In genomic region chr1:169969516-169969886, GRCm38 (mm10) we compare ENCODE assay signal across 8 mouse cellular contexts. TPM values are rescaled to one million over a fixed set of nuclear protein-coding genes. Genes with fewer than 3 reads are reported as not detected.
DNase-seq lines count a peak whose midpoint lies in the region; ATAC-seq and TF ChIP-seq lines count a peak whose summit lies in the region.

No protein-coding gene starts in this region.

- peak overlapping the region; percentile 88 for H3K27ac ChIP-seq in heart, embryonic 12.5 days (ENCODE audit: poor library complexity, severe bottlenecking)
- peak overlapping the region; percentile 5; the same call in 1 of the 2 replicates for H3K27ac ChIP-seq in ES-E14 (ENCODE audit: insufficient read depth, low read depth, low read length, poor library complexity, severe bottlenecking)
- H3K27ac ChIP-seq in forebrain, postnatal 0 days (ENCODE audit: low read depth, low read length) = peak overlapping the region; percentile 66
- H3K27ac ChIP-seq in macrophage = peak overlapping the region; percentile 78

- no peaks in the 10 kb centered on the region for H3K9me3 ChIP-seq in heart, embryonic 12.5 days (replicated peaks)
- H3K9me3 ChIP-seq in ES-E14 (ENCODE audit: control insufficient read depth, insufficient read depth, low read depth, low read length) = no peaks in the 10 kb centered on the region
- no peaks in the 10 kb centered on the region for H3K9me3 ChIP-seq in forebrain, postnatal 0 days (ENCODE audit: low read length)

- peak overlapping the region; percentile 77 for H3K4me3 ChIP-seq in heart, embryonic 12.5 days
- H3K4me3 ChIP-seq in ES-E14 (ENCODE audit: insufficient read depth in 1 of 2, low read depth in 1 of 2, low read length in 2 of 2, poor library complexity in 1 of 2, severe bottlenecking in 1 of 2) (peak overlapping the region; percentile 67 to 70), macrophage (ENCODE audit: inconsistent target) (peak overlapping the region; percentile 70)
- H3K4me3 ChIP-seq in forebrain, postnatal 0 days (ENCODE audit: low read depth, low read length) = peak overlapping the region; percentile 62

- no peaks in the 10 kb centered on the region for H3K27me3 ChIP-seq in heart, embryonic 12.5 days (replicated peaks)
- H3K27me3 ChIP-seq in forebrain, postnatal 0 days (ENCODE audit: insufficient read depth, low read length) = no peaks in the 10 kb centered on the region

- H3K4me1 ChIP-seq in heart, embryonic 12.5 days (replicated peaks) = peaks cover 40% of the 10 kb centered on the region
- H3K4me1 ChIP-seq in ES-E14 (ENCODE audit: control insufficient read depth in 2 of 2, insufficient read depth in 2 of 2, low read length in 2 of 2, poor library complexity in 1 of 2) = no peaks in the 10 kb centered on the region
- peaks cover 9% of the 10 kb centered on the region; the same call in 1 of the 2 replicates for H3K4me1 ChIP-seq in forebrain, postnatal 0 days (ENCODE audit: insufficient read depth)

- DNase-seq in heart, adult 8-10 months (ENCODE audit: low spot score) = no peak
- no peak for DNase-seq in ES-E14 (ENCODE audit: low read depth, low spot score)
- DNase-seq in forebrain, postnatal 0 days = no peak
- DNase-seq in natural killer cell, adult 2 months (ENCODE audit: low spot score in 2 of 2) = no peak
- DNase-seq in kidney, adult 9 months = no peak
- DNase-seq in embryo, embryonic 11 days = no peak

- peak; percentile 41 for ATAC-seq in heart, embryonic 12.5 days (ENCODE audit: insufficient number of reproducible peaks, low FRiP score)
- peak; percentile 55 for ATAC-seq in forebrain, postnatal 0 days

- in situ Hi-C loops in ES-E14 (cut with MboI; ENCODE audit: low sequenced_read_pairs in 2 of 2, unreplicated experiment in 2 of 2) = loop anchor here in 1 of 2 experiments (25.0 kb wide), 1 partner anchor 168 kb away; no protein-coding TSS in a partner anchor

- under 1% methylated on average over 9 of the region's 9 CpGs for WGBS in heart, embryonic 12.5 days
- whole genome bisulfite sequencing in forebrain, postnatal 0 days = under 1% methylated on average over 8 of the region's 9 CpGs
- 0% methylated on average over 9 of the region's 9 CpGs for WGBS in macrophage (ENCODE audit: missing documents)

- H3K9ac ChIP-seq in heart, embryonic 12.5 days = peak overlapping the region; percentile 70
- H3K9ac ChIP-seq in ES-E14 (ENCODE audit: insufficient read depth, low read depth, low read length, poor library complexity, severe bottlenecking) = peak overlapping the region; percentile 47; the same call in 1 of the 2 replicates
- peak overlapping the region; percentile 54 for H3K9ac ChIP-seq in forebrain, postnatal 0 days

- peaks cover 19% of the 10 kb centered on the region for H3K36me3 ChIP-seq in heart, embryonic 12.5 days
- H3K36me3 ChIP-seq in ES-E14 (ENCODE audit: control insufficient read depth, insufficient read depth, low read length, poor library complexity, severe bottlenecking) (peaks cover 2% of the 10 kb centered on the region), macrophage (ENCODE audit: inconsistent target) (no peaks in the 10 kb centered on the region)
- peaks cover 20% of the 10 kb centered on the region for H3K36me3 ChIP-seq in forebrain, postnatal 0 days (ENCODE audit: insufficient read depth)

- H3K79me2 ChIP-seq in macrophage (ENCODE audit: inconsistent target) = no peaks in the 10 kb centered on the region

- peak overlapping the region; percentile 75 for H3K4me2 ChIP-seq in heart, embryonic 12.5 days
- peak overlapping the region; percentile 68 for H3K4me2 ChIP-seq in forebrain, postnatal 0 days (ENCODE audit: low read depth)

- TF ChIP-seq CTCF in forebrain, postnatal 0 days (IDR thresholded peaks at IDR 0.05; ENCODE audit: low read depth) = no peak

TF ChIP-seq in ES-E14, 5 proteins besides CTCF, POLR2A, EP300 and RAD21:
- no peak for TF ChIP-seq HCFC1 (IDR thresholded peaks at IDR 0.05; ENCODE audit: borderline replicate concordance, insufficient read depth, low read length)
- no peak for TF ChIP-seq ZC3H11A (IDR thresholded peaks at IDR 0.05; ENCODE audit: borderline replicate concordance, low read depth, low read length)
- TF ChIP-seq MAFK (IDR thresholded peaks at IDR 0.05; ENCODE audit: insufficient read depth, low read depth, low read length) = no peak
- TF ChIP-seq CHD2 (IDR thresholded peaks at IDR 0.05; ENCODE audit: low read depth, low read length) = no peak
- TF ChIP-seq ZNF384 (IDR thresholded peaks at IDR 0.05; ENCODE audit: low read depth, low read length) = peak; percentile 74

RNA-seq across cellular contexts. Expression of gene Hsd17b7, which starts 0.5 kb away (rescaled TPM):
- 35.7 and 37.5 TPM in 2 replicates for polyA plus RNA-seq in heart, embryonic 12.5 days (2016; fragmentation: Nextera tagmentation; extraction: Ambion mirVana)
- 10 to 100 TPM; 10.5 to 15.8 (median 12.7) TPM for total RNA-seq in heart, adult 8-10 months (2022)
- 14.6 and 14.7 TPM in 2 replicates for total RNA-seq in ES-E14 (2012; rRNA removed)
- total RNA-seq in forebrain, postnatal 0 days (2014; rRNA removed) = 20.9 and 30.0 TPM in 2 replicates
- polyA plus RNA-seq in forebrain, postnatal 0 days (2015; fragmentation: Nextera tagmentation; extraction: Ambion mirVana) = 19.2 and 29.0 TPM in 2 replicates
- 1 to 10 TPM in 23 of 26 experiments, under 1 TPM in 3; 0.44 to 4.7 (median 2.6) TPM for total RNA-seq in macrophage (2018; cell fraction: chromatin; rRNA removed)
- total RNA-seq in macrophage (2018; cell fraction: cytosol; rRNA removed) = 10 to 100 TPM in 3 of 26 experiments, 1 to 10 TPM in 23; 5.3 to 10.8 (median 8.0) TPM
- 10 to 100 TPM in 2 of 26 experiments, 1 to 10 TPM in 24; 1.5 to 21.7 (median 4.7) TPM for total RNA-seq in macrophage (2018; cell fraction: nucleus; rRNA removed)
- 2.1 to 18.2 TPM (median 5.7 TPM) in 3 replicates for polyA plus RNA-seq in macrophage (2018)

RNA-seq across cellular contexts. Expression of gene Ccdc190, which starts 41.1 kb away (rescaled TPM):
- not detected in 2 replicates for polyA plus RNA-seq in heart, embryonic 12.5 days (2016; fragmentation: Nextera tagmentation; extraction: Ambion mirVana)
- total RNA-seq in heart, adult 8-10 months (2022) = not detected
- 0.40 and 0.63 TPM in 2 replicates for total RNA-seq in ES-E14 (2012; rRNA removed)
- 6.8 and 8.3 TPM in 2 replicates for total RNA-seq in forebrain, postnatal 0 days (2014; rRNA removed)
- polyA plus RNA-seq in forebrain, postnatal 0 days (2015; fragmentation: Nextera tagmentation; extraction: Ambion mirVana) = 0.97 and 1.5 TPM in 2 replicates
- total RNA-seq in macrophage (2018; cell fraction: chromatin; rRNA removed) = not detected
- not detected for total RNA-seq in macrophage (2018; cell fraction: cytosol; rRNA removed)
- not detected for total RNA-seq in macrophage (2018; cell fraction: nucleus; rRNA removed)
- not detected in 3 replicates for polyA plus RNA-seq in macrophage (2018)

Comparison
In these comparisons a context has a peak if more than half of its experiments do, and no peak if none do; other contexts are left out.
1. H3K27ac ChIP-seq: peak in every context shown above with its lines; median percentile 88 in heart, embryonic 12.5 days; 78 in macrophage; 66 in forebrain, postnatal 0 days; 5 in ES-E14.